Mouse (Mus musculus): ENCODE results near the gene Scai.

The Scai gene

GRCm38 (mm10) chr2:39190561-39191056 lies at the start of gene Scai:
TSS of gene Scai (minus strand) at chr2:39190734.
- peak; percentile 98 for DNase-seq

DNA sequence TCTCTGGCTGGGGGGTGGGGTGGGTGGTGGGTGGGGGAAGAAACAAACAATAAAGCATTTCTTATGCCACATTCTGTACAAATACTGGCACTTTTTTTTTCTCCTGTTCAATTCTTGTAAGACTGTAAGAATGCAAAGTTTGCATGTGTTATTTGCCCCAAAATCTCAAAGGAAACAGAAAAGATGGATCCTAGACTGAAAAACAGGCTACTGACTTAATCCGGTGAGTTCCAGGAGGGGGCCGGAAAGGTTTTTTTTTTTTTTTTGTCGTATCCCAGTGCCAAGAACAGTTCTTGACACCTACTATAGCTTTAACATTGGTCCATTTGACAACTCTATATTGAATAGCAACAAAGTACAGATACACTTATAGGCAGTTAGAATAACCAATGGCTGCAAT lies 36.2 kb upstream of the Scai start:
- DNase-seq: no peak

DNA sequence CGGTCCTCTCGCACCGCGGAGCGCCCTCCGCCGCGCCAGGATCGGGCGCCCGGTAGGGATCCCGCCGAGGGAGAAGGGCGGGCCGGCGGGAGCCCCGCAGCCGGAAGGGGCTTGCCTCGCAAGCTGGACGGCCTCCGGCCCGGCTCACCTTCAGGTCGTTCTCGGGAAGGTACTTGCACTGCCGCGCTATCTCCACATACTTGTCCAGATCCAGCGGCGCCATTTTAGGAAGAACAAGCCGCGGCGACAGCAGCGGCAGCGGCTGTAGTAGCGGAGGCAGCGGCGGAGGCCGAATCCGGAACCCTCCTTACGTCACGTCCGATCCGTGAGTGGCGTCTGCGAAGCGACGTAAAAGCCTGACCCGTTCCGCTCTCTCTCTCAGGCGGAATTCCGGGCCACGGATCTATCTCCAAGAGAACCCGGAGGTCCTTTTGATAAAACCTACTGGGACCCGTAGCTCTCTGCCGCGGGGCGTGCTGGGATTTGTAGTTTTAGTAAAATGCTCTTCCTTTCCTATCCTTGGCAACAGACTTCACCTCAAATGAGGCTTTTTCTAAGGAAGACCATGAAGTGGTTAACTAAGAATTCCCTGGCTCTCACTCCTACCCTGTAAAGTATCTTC lies 35.6 kb upstream of the Scai start, which contains the start of gene Ppp6c:
TSS of gene Ppp6c (minus strand) at position 433 of the 622 bp plus-strand sequence.
- DNase-seq: peak; percentile 92 to 95

DNA sequence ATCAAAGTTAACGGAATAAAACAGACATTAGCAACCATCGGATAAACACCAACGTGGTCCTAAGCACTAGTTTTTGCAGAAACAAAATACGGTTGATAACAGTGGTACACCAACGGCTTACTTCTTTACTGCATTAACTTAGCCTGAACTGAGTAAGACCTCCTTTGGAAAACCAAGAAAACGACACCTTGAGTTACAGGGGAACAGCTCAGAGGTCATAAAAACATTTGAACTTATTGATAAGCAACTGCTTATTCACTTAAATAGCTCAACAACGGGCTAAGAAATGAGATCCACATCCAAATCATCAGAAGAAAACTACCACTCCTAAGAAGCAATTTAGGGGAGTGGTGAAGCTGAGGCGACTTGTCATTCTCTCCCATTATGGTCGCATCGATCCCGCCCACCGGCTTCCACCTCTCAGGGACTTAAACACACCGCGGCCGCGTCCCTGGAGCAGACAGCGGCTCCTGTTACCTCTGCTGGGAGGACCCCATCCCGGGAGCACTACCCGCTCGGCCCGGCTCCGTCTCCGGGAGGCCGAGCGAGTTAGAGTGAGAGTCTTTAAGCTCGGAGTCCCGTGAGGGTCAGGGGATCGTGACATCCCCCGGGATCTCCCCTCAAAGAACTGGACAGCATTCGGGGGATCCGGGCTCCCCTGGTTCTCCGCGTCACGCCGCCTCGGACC lies 34.9 kb upstream of the Scai start:
- DNase-seq: peak in 1 of 2 experiments; percentile 49

DNA sequence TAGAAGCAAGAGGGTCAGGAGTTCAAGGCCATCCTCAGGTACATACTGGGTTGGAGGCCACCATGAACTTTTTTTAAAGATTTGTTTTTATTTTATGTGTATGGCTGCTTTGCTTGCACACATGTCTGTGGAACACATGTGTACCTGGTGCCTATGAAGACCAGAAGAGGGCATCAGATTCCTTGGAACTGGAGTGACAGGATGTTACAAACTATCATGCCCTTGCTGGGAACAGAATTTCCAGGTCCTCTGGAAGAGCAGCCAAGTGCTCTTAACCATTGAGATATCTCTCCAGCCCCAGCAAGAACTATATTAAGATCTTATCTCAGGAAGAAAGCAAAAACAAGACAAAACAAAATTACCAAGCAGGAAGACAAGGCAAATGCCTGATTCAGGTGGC lies 34.1 kb upstream of the Scai start:
- DNase-seq: no peak

DNA sequence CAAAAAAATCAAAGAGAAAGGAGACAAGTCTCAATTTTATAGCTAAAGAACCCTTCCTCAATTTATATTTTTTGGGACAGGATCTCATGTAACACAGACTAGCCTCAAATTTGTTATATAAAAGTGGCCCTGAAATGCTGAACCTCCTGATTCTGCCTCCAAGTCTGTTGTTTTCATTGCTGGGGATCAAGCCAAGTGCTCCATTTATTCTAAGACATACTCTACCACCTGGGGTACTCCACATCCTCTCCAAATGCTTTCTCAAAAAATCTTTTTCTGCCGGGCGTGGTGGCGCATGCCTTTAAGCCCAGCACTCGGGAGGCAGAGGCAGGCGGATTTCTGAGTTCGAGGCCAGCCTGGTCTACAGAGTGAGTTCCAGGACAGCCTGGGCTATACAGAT lies 29.5 kb upstream of the Scai start:
- DNase-seq: no peak

GRCm38 (mm10) chr2:39219034-39219433 lies 28.5 kb upstream of the Scai start:
- no peak for DNase-seq

GRCm38 (mm10) chr2:39217150-39217549 lies 26.6 kb upstream of the Scai start:
- DNase-seq: no peak

GRCm38 (mm10) chr2:39210738-39211137 lies 20.2 kb upstream of the Scai start:
- DNase-seq: no peak

DNA sequence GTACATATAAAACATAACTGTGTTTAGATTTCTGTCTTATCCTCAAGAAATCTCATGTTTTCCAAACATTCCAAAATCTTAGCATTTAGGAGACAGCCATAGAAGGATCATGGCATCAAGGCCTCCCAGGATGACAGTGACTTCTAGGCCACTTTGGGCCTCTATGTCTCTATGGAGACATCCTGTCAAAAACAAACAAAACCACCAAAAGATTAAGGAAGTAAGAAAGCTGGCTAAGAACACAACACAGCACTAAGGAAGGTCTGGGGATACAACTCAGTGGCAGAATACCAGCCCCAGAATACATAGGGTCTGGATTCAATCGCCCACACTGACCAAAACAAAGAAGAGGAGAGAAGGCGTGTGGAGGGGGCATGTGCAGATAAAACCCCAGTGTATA lies 12.8 kb upstream of the Scai start:
- no peak for DNase-seq

- no peak for DNase-seq
Measured at GRCm38 (mm10) chr2:39194809-39195208, 4.3 kb upstream of the Scai start.

DNA sequence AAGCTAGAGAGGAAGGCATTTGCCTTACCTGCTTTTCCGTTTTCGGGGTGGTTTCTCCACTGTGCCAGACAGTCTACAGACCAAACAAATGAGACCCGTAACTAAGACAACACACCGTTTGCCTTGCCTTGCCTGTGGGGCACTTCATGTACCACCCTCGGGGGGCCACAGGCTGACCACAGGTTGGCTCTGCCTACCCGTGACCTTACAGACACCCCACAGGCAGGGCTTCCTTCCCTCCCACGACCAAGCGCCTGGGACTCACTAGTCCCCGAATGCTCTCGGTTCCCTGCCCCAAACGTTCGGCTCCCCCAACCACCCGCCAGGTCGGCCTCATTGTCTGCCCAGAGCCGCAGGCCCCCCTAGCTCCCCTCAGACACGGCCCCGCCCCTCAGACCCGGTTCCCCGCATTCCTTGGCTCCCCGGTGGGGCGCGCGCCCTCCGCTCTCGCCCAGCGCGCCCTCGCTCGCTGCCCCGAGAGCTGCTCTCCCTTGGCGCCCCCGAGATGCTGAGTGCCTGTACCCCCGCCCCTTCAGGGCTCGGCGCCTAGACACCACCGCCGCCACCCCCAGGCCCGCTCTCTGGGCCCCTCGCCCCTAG lies 473 bp downstream of the Scai start:
- no peak for DNase-seq

- DNase-seq: no peak
Measured at GRCm38 (mm10) chr2:39185942-39186341, 4.6 kb downstream of the Scai start.

DNA sequence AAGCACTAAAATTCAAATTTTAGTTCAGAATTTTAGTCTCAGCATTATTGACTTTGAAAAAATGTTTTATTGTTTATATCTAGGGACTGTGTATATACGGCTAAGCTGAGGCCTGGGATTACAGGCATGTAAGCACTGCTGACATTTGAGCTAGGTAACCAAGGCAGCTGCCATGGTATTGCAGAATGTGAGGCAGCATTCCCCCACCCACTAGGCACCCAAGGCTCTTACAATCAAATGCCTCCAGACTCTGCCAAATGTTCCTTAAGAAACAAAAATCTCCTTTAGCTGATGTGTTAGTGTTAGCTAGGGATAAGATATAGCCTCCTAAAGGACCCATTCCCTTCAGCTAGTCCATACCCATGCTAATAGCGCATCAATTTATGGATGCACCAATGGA lies 6.9 kb downstream of the Scai start:
- DNase-seq: no peak

GRCm38 (mm10) chr2:39160996-39161395 lies 29.5 kb downstream of the Scai start:
- no peak for DNase-seq

GRCm38 (mm10) chr2:39157916-39158315 lies 32.6 kb downstream of the Scai start:
- DNase-seq: no peak

- no peak for DNase-seq
Measured at GRCm38 (mm10) chr2:39156821-39157220, 33.7 kb downstream of the Scai start.

DNA sequence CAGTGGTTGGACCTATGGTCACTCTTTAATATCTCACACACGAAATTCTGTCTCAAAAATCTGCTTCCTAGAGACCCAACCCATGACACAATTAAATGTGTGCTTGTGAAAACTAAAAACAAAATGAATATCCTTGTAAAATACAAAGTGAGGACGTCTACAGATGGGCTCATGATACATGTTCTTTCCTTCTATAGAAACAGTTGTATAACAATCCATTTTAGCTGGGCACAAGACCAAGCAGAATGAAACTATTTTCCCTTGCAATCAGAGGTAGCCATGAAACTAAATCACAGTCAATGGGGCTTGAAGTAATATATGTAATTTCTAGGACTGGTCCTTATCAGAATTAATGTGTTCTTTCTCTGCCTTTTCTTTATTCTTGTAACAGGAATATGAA lies 39.6 kb downstream of the Scai start:
- DNase-seq: no peak

DNA sequence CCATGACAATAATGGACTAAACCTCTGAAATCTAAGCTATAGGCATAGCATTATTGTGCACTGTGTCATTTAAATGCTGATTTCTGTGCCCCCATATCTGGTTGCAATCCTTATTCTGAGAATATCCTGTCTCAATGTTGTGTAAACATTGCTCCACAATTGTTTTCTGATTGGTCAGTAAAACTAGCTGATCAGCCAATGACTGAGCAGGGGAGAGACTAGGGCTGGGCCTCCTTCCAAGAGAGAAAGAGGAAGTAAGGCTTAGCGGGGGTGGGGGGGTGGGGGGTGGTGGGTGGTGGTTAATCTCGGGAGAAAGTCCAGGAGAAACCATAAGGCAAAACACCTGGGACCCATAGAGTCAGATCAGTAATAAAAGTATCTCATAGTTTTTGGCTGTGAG lies 42.5 kb downstream of the Scai start:
- no peak for DNase-seq

DNA sequence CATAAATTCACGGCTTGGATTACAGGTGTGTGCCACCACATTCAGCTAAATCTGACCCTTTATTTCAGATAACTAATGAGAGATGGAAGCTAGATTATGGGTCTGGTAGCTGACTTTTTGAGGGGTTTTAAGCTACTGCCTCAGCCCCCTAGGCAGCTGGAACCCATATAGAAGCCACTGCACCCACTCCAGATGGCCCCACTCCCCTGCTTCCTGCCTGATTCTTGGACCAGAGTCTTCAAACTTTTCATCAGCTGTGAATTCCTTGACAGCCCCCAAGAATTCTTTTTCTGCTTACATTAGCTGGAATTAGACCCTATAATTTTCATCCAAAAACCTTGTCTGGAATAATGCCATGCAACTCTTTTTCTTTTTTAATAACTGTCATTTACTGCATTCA lies 44.1 kb downstream of the Scai start:
- DNase-seq: no peak

DNA sequence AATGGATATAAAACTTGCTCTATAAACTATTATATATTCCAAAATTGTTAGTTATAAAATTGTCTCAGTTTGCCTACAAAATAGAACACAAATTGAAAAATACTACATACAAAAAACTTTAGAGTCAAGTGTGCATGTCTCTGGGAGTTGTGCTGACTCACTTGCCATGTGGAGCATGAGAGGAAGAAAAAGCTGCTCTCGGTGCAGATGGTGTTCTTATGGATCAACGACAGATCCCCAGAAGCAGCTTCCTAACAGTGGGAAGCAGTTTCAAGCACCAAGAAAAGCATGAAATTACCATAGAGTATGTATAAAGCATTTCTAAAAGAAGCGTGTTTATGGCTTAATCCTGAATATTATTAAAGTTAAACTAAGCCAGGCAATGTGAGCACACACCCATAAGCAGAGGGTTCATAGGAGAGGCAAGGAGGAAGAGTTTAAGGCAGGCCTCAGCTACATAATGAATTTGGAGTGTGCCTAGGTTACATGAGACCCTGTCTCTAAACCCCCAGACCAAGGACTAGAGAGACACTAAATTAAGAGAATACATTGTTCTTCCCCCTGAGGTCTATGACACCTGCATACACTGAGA lies 48.1 kb downstream of the Scai start:
- DNase-seq: no peak

DNA sequence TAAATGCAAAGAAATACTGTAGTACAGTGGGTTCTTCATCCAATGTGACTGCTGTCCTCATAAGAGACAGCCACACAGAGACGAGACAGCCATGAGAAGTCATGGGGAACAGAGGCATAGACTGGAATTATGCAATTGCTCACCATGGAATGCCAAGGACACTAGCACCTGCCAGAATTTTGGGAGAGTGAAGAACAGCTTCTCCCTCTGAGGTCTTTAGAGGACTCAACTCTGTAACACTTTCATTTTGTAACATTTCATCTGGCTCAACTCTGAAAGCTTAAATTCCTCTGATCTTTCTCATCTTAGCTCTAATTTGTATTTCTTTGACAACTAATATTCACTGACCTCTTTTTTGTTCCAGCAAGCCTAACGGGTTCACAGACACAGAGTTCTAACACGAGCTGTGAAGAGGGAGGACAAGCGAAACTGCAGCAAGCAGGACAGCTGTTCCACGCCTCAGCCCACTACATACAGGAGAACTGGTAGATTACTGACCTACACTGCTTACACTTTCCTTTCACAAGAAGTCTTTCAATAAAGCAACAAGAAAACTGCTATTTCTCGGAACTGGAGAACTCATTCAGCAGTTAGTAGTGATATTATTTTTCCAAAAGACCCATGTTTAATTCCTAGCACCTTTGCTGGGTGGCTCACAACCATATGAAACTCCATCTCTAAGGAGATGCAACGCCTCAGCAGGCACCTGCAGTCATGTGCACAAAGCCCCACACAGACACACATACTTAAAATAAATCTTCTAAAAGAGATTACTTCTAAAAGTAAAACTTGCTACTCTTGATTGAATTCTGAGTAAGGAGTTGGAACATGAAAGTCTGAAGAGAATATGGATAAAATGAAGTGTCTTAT lies 49.7 kb downstream of the Scai start:
- no peak for DNase-seq

Measured in lung, postnatal 4 days (tissue).